Comparison of ENCODE assay signal across 10 mouse cellular contexts in the genomic region with DNA sequence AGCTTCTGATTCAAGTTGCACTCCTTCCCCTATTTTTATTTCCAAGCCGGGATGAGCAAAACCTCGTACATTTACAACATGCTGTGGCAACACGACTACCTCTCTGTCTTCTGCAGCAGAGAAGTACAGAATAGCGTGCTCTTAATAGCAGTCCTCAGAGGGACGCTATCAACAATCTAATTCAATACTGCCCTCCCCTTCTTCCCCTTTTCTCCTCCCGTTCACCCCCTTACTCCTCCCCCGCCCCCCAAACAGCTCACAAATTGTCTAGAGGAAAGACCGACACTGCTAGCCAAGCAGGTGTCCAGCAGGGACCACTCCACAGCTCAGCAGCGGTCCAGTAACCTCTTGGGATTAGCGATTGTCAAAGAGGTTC.
A peak's percentile ranks its signal among the peaks of the same experiment; 100 is the strongest.
DNase-seq lines count a peak whose midpoint lies in the region; ATAC-seq and TF ChIP-seq lines count a peak whose summit lies in the region.
"Had no signal": no experiment of that assay in that cellular context is flagged by ENCODE, and none has a peak within 500 bp of the region (broad histone marks: within the 10 kb centered on the region; RNA-seq: fewer than 3 reads in every experiment).

No protein-coding gene starts in this region.

- intact Hi-C loops in heart, postnatal 14 days (cut with DNase I), result no loop called here

- H3K27me3 ChIP-seq in heart, embryonic 14.5 days (ENCODE audit: control insufficient read depth, insufficient read depth, low read length), result no peaks in the 10 kb centered on the region
- H3K27me3 ChIP-seq in embryonic facial prominence, embryonic 13.5 days, result no peaks in the 10 kb centered on the region
- H3K27me3 ChIP-seq in hindbrain, embryonic 10.5 days (ENCODE audit: insufficient read depth, poor library complexity, severe bottlenecking), result no peaks in the 10 kb centered on the region
- no peaks in the 10 kb centered on the region for H3K27me3 ChIP-seq in midbrain, postnatal 0 days (ENCODE audit: insufficient read depth, low read length)
- H3K27me3 ChIP-seq: CH12.LX had no signal

- H3K4me2 ChIP-seq in heart, embryonic 14.5 days (ENCODE audit: low read length), result peak overlapping the region; percentile 48
- H3K4me2 ChIP-seq in embryonic facial prominence, embryonic 13.5 days, result peak overlapping the region; percentile 31; the same call in 1 of the 2 replicates
- H3K4me2 ChIP-seq in midbrain, postnatal 0 days (ENCODE audit: low read depth, low read length, poor library complexity, severe bottlenecking), result peak overlapping the region; percentile 50

- no peak for DNase-seq in heart, postnatal 14 days
- DNase-seq in hindbrain, embryonic 10.5 days (ENCODE audit: low spot score), result no peak
- DNase-seq in midbrain, postnatal 0 days (ENCODE audit: low spot score), result no peak
- no peak for DNase-seq in kidney, adult 11 months
- DNase-seq in kidney, adult 9 months, result no peak
- no peak for DNase-seq in thymus, postnatal 14 days

- no peaks in the 10 kb centered on the region for H3K9me3 ChIP-seq in heart, embryonic 14.5 days (ENCODE audit: control insufficient read depth, low read length)
- H3K9me3 ChIP-seq in embryonic facial prominence, embryonic 13.5 days, result no peaks in the 10 kb centered on the region
- H3K9me3 ChIP-seq in hindbrain, embryonic 10.5 days, result no peaks in the 10 kb centered on the region
- H3K9me3 ChIP-seq in midbrain, postnatal 0 days (ENCODE audit: low read length), result no peaks in the 10 kb centered on the region

- H3K4me1 ChIP-seq in heart, embryonic 14.5 days (ENCODE audit: control insufficient read depth in 2 of 2, insufficient read depth in 2 of 2, low read length in 2 of 2), result no peaks in the 10 kb centered on the region
- no peaks in the 10 kb centered on the region for H3K4me1 ChIP-seq in embryonic facial prominence, embryonic 13.5 days
- H3K4me1 ChIP-seq in hindbrain, embryonic 10.5 days (replicated peaks), result no peaks in the 10 kb centered on the region
- H3K4me1 ChIP-seq in midbrain, postnatal 0 days (ENCODE audit: insufficient read depth, low read length), result no peaks in the 10 kb centered on the region

- ATAC-seq in heart, embryonic 14.5 days (ENCODE audit: insufficient number of reproducible peaks, insufficient read depth, low FRiP score, low read depth), result no peak
- no peak for ATAC-seq in embryonic facial prominence, embryonic 13.5 days (ENCODE audit: insufficient number of reproducible peaks, insufficient read depth, low FRiP score, low TSS enrichment, low read depth)
- no peak for ATAC-seq in midbrain, postnatal 0 days (ENCODE audit: low FRiP score)
- ATAC-seq: intestine, postnatal 0 days had no signal

- H3K9ac ChIP-seq in heart, embryonic 14.5 days (ENCODE audit: low read length), result peak overlapping the region; percentile 38; the same call in 1 of the 2 replicates
- H3K9ac ChIP-seq in embryonic facial prominence, embryonic 13.5 days, result no peak overlapping the region
- H3K9ac ChIP-seq in midbrain, postnatal 0 days (replicated peaks; ENCODE audit: low read length, poor library complexity, severe bottlenecking), result peak overlapping the region; percentile 51

- H3K4me3 ChIP-seq in heart, embryonic 14.5 days (ENCODE audit: control insufficient read depth in 1 of 2, insufficient read depth in 1 of 2, low read depth in 1 of 2, low read length in 2 of 2), result peak overlapping the region in 1 of 2 experiments; percentile 16; a peak in 3 of 4 replicates
- H3K4me3 ChIP-seq in embryonic facial prominence, embryonic 13.5 days, result no peak overlapping the region
- H3K4me3 ChIP-seq in hindbrain, embryonic 10.5 days, result peak overlapping the region; percentile 34
- H3K4me3 ChIP-seq in midbrain, postnatal 0 days (ENCODE audit: low read depth, low read length), result peak overlapping the region; percentile 37

- 32% methylated on average over 10 of the region's 10 CpGs for WGBS in heart, embryonic 14.5 days
- 20% methylated on average over 10 of the region's 10 CpGs for WGBS in embryonic facial prominence, embryonic 13.5 days
- WGBS in hindbrain, embryonic 10.5 days, result 26% methylated on average over 10 of the region's 10 CpGs
- WGBS in midbrain, postnatal 0 days, result 18% methylated on average over 9 of the region's 10 CpGs

- no peak for TF ChIP-seq CTCF in midbrain, postnatal 0 days (IDR thresholded peaks at IDR 0.05)

- H3K27ac ChIP-seq in heart, embryonic 14.5 days (replicated peaks in 1 of 2; ENCODE audit: control insufficient read depth in 1 of 2, insufficient read depth in 1 of 2, low read depth in 2 of 2, low read length in 2 of 2), result 0 out of 4 replicates have a peak overlapping the region, but pooled peaks of 1 of the 2 experiments have one; percentile 14
- no peak overlapping the region for H3K27ac ChIP-seq in embryonic facial prominence, embryonic 13.5 days
- H3K27ac ChIP-seq in hindbrain, embryonic 10.5 days, result no peak overlapping the region
- H3K27ac ChIP-seq in midbrain, postnatal 0 days (ENCODE audit: low read depth, low read length), result peak overlapping the region; percentile 71

- no peaks in the 10 kb centered on the region for H3K36me3 ChIP-seq in heart, embryonic 14.5 days (ENCODE audit: control insufficient read depth, insufficient read depth, low read length)
- H3K36me3 ChIP-seq in embryonic facial prominence, embryonic 13.5 days, result no peaks in the 10 kb centered on the region
- H3K36me3 ChIP-seq in hindbrain, embryonic 10.5 days, result no peaks in the 10 kb centered on the region
- H3K36me3 ChIP-seq in midbrain, postnatal 0 days (ENCODE audit: insufficient read depth, low read length), result no peaks in the 10 kb centered on the region
